Mouse (Mus musculus): Measurements from ENCODE around the gene Hoxc8. TPM values are rescaled to one million over a fixed set of nuclear protein-coding genes. Genes with fewer than 3 reads are reported as not detected.

Hoxc8 gene
- polyA plus RNA-seq, 1 experiment: not detected

GRCm38 (mm10) chr15:103032167-103032566 is 41.8 kb downstream of the Hoxc8 start:
- TF ChIP-seq GATA1 (IDR thresholded peaks at IDR 0.05; ENCODE audit: low read length) (no peak), TAL1 (IDR thresholded peaks at IDR 0.05; ENCODE audit: low read length) (no peak)
- Histone ChIP-seq H3K27me3 (ENCODE audit: control insufficient read depth) (peaks cover 100% of the 10 kb centered on the region), H3K4me1 (ENCODE audit: control insufficient read depth) (no peaks in the 10 kb centered on the region), H3K36me3 (ENCODE audit: control insufficient read depth) (no peaks in the 10 kb centered on the region), H3K4me3 (replicated peaks) (no peak overlapping the region), H3K9me3 (ENCODE audit: control insufficient read depth, low read length) (no peaks in the 10 kb centered on the region; the same call in 1 of the 2 replicates)

DNA sequence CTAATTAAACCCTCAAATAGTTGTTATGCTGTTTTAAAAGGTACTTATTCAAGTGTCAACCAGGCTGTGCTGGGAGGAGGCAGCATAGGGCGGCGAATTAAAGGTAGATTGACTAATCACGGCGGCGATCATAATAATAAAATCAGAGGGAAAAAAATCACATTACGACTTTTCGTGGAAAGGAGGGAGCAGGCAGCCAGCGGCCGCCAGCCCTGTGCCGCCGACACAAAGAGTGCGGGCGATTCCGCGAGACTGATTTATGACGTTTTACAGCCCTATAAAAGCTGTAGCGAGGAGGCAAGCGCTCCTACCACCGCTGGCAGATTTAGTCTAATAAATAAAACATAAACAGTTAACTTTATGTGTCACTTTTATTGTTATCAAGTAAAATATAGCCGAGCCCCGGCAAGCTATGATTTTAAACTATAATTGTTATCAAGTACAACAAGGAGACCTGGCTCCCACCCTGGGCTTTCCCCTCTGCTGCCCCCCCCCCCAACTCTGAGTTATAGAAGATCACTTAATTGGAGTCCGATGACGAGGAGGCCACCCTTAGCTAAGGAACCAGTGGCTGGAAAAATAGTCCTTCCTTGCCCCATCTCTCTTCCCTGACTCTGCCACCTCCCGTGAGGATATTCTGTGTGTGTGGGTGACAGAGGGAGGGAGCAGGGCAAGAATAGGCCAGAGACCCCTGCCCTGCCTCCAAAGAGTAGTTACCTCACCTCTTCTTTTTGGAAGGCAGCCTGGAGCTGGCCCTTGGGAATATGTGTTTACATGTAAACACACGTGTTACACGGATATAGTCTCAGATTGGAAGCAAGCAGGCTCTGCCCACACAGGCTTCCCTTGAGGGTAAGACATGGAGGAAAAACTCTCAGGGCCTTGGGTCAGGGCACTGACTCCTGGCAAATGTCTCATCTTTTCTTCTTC is 42.5 kb downstream of the Hoxc8 start:
- Histone ChIP-seq H3K4me1 (ENCODE audit: control insufficient read depth) (no peaks in the 10 kb centered on the region), H3K36me3 (ENCODE audit: control insufficient read depth) (no peaks in the 10 kb centered on the region), H3K27me3 (ENCODE audit: control insufficient read depth) (peaks cover 100% of the 10 kb centered on the region), H3K9me3 (ENCODE audit: control insufficient read depth, low read length) (no peaks in the 10 kb centered on the region; the same call in 1 of the 2 replicates), H3K4me3 (replicated peaks) (no peak overlapping the region)
- TF ChIP-seq GATA1 (IDR thresholded peaks at IDR 0.05; ENCODE audit: low read length): no peak
- no peak for TF ChIP-seq TAL1 (IDR thresholded peaks at IDR 0.05; ENCODE audit: low read length)

DNA sequence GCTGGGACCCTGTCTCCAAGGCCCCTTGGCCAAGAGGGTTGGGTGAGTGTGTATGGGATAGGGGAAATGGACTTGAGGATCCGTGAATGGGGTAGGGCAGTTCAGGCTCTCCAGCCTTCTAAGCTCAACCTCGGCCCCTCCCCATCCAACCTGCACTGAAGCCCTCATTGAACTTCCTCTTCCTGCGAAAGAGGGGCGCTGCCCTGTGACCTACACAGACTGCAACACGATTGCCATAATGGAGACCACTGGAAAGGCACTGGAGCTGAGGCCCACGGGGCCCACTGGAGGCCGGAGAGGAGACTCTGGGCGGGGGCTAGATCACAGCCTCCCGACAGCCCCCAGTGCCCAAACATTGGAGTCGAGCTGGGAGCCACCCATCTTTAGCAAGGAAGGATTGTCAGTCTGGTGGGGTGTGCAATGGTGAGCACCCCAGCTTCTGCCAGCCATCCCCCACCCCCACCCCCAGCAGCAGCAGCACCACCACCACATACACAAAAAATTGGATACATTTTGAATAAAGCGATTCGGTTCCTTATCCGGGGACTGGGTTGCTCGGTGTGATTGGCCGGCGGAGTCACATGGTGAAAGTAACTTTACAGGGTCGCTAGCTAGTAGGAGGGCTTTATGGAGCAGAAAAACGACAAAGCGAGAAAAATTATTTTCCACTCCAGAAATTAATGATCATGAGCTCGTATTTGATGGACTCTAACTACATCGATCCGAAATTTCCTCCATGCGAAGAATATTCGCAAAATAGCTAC is 43.8 kb downstream of the Hoxc8 start:
- Histone ChIP-seq H3K27me3 (ENCODE audit: control insufficient read depth) (peaks cover 100% of the 10 kb centered on the region), H3K4me3 (replicated peaks) (no peak overlapping the region), H3K9me3 (ENCODE audit: control insufficient read depth, low read length) (no peaks in the 10 kb centered on the region; the same call in 1 of the 2 replicates), H3K4me1 (ENCODE audit: control insufficient read depth) (no peaks in the 10 kb centered on the region), H3K36me3 (ENCODE audit: control insufficient read depth) (no peaks in the 10 kb centered on the region)
- no peak for TF ChIP-seq TAL1 (IDR thresholded peaks at IDR 0.05; ENCODE audit: low read length)
- TF ChIP-seq GATA1 (IDR thresholded peaks at IDR 0.05; ENCODE audit: low read length): no peak

DNA sequence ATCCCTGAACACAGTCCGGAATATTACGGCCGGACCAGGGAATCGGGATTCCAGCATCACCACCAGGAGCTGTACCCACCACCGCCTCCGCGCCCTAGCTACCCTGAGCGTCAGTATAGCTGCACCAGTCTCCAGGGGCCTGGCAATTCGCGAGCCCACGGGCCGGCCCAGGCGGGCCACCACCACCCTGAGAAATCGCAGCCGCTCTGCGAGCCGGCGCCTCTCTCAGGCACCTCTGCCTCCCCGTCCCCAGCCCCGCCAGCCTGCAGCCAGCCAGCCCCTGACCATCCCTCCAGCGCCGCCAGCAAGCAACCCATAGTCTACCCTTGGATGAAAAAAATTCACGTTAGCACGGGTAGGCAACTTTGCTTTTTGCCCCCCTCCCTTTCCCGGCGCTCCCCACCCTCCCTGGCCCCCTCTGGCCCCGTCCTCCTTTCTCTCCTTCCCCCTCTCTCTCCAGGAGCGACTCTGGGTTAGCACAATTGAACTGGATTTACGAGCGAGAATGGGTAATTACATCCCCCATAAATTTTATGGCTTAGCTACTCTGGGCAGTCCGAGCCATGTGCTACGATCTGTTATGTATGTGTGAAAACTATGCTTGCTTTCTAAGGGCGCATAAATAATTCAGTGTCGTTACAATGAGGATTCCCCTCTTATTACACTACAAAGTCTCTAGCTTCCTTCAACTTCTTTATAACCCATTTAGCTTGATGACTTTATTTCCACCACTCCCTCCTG is 44.6 kb downstream of the Hoxc8 start:
- Histone ChIP-seq H3K27me3 (ENCODE audit: control insufficient read depth) (peaks cover 100% of the 10 kb centered on the region), H3K4me3 (replicated peaks) (no peak overlapping the region), H3K36me3 (ENCODE audit: control insufficient read depth) (no peaks in the 10 kb centered on the region), H3K4me1 (ENCODE audit: control insufficient read depth) (no peaks in the 10 kb centered on the region), H3K9me3 (ENCODE audit: control insufficient read depth, low read length) (no peaks in the 10 kb centered on the region; the same call in 1 of the 2 replicates)
- TF ChIP-seq GATA1 (IDR thresholded peaks at IDR 0.05; ENCODE audit: low read length): no peak

DNA sequence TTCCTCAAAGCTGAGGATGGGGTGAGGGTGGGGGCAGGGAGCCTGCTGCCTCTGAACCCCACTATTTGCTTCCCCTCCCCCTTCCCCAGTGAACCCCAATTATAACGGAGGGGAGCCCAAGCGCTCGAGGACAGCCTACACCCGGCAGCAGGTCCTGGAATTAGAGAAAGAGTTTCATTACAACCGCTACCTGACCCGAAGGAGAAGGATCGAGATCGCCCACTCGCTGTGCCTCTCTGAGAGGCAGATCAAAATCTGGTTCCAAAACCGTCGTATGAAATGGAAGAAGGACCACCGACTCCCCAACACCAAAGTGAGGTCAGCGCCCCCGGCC is 45.1 kb downstream of the Hoxc8 start:
- no peak for TF ChIP-seq GATA1 (IDR thresholded peaks at IDR 0.05; ENCODE audit: low read length)
- TF ChIP-seq TAL1 (IDR thresholded peaks at IDR 0.05; ENCODE audit: low read length): no peak
- Histone ChIP-seq H3K36me3 (ENCODE audit: control insufficient read depth) (no peaks in the 10 kb centered on the region), H3K4me1 (ENCODE audit: control insufficient read depth) (no peaks in the 10 kb centered on the region), H3K4me3 (replicated peaks) (no peak overlapping the region), H3K9me3 (ENCODE audit: control insufficient read depth, low read length) (no peaks in the 10 kb centered on the region; the same call in 1 of the 2 replicates), H3K27me3 (ENCODE audit: control insufficient read depth) (peaks cover 100% of the 10 kb centered on the region)

GRCm38 (mm10) chr15:103037579-103037978 is 47.2 kb downstream of the Hoxc8 start:
- TF ChIP-seq GATA1 (IDR thresholded peaks at IDR 0.05; ENCODE audit: low read length) (no peak), TAL1 (IDR thresholded peaks at IDR 0.05; ENCODE audit: low read length) (no peak)
- no peaks in the 10 kb centered on the region for H3K36me3 ChIP-seq (ENCODE audit: control insufficient read depth)
- no peaks in the 10 kb centered on the region for H3K4me1 ChIP-seq (ENCODE audit: control insufficient read depth)
- no peaks in the 10 kb centered on the region; the same call in 1 of the 2 replicates for H3K9me3 ChIP-seq (ENCODE audit: control insufficient read depth, low read length)
- H3K4me3 ChIP-seq (replicated peaks): no peak overlapping the region
- H3K27me3 ChIP-seq (ENCODE audit: control insufficient read depth): peaks cover 100% of the 10 kb centered on the region

DNA sequence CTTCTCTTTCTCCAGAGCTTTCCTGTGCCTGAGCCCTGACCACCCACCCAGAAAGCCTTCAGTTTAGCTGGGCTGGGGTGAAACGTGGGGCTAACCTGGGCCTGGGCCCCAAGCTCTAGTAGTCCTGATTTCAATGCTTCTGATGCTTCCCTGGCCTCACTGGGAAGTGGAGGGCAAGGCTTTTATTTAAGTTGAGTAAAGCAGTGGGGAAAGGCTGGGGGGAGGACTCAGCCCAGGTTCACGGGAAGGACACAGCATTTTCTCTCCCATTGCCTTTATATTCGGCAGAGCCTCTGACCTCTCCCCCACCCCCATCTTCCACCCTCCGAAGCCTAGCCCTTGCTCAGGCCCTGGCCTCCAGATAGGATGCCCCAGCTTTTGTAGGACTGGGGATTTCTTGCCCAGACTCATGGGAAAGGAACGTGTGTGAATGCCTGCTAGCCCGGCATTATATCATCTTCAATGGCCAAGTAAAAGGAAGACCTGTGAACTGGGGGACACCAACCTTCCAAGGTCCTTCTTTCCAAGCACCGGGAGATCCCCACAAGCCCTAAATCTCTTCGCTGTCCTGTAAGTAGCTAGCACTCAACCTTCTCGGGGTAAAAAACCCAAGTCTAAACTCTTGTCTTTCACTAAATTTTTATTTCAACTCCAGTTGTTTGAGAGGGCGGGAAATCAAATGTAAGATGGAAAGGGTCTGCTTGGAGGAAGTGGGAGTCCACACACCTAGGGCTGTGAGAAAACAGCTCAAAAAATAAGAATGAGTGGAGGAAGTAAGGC is 48.5 kb downstream of the Hoxc8 start:
- TF ChIP-seq TAL1 (IDR thresholded peaks at IDR 0.05; ENCODE audit: low read length) (no peak), GATA1 (IDR thresholded peaks at IDR 0.05; ENCODE audit: low read length) (no peak)
- Histone ChIP-seq H3K27me3 (ENCODE audit: control insufficient read depth) (peaks cover 99% of the 10 kb centered on the region), H3K4me3 (replicated peaks) (no peak overlapping the region), H3K9me3 (ENCODE audit: control insufficient read depth, low read length) (no peaks in the 10 kb centered on the region; the same call in 1 of the 2 replicates), H3K36me3 (ENCODE audit: control insufficient read depth) (no peaks in the 10 kb centered on the region), H3K4me1 (ENCODE audit: control insufficient read depth) (no peaks in the 10 kb centered on the region)

DNA sequence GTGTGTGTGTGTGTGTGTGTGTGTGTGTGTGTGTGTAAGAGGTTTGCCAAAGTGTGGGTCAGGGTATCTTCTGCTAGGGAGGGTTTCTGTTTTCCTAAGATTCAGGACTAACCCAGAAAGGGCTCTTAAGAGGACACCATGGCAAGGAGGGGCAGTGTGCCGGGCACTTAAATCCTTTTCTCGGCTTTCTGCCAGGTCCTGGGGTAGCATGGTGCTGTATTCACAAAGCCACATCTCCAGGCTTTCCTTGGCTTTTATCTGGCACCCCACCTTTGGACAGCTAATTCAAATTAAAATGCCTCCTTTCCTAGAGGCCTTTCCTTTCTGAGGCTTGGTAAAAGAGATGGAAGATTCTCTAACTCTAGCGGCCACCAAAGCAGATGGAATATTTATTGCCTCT is 49.2 kb downstream of the Hoxc8 start:
- Histone ChIP-seq H3K9me3 (ENCODE audit: control insufficient read depth, low read length) (no peaks in the 10 kb centered on the region), H3K36me3 (ENCODE audit: control insufficient read depth) (no peaks in the 10 kb centered on the region), H3K4me3 (replicated peaks) (no peak overlapping the region), H3K27me3 (ENCODE audit: control insufficient read depth) (peaks cover 98% of the 10 kb centered on the region), H3K4me1 (ENCODE audit: control insufficient read depth) (no peaks in the 10 kb centered on the region)
- no peak for TF ChIP-seq TAL1 (IDR thresholded peaks at IDR 0.05; ENCODE audit: low read length)

Data from erythroblast, embryonic 14.5 days (primary cell).